Mouse (Mus musculus): ENCODE data around the gene Chchd2.

The Chchd2 gene

GRCm38 (mm10) chr5:129877731-129878455, 9.4 kb downstream of the Chchd2 start:
- no peak for DNase-seq

GRCm38 (mm10) chr5:129875098-129875497, 12.2 kb downstream of the Chchd2 start:
- DNase-seq, result no peak

DNA sequence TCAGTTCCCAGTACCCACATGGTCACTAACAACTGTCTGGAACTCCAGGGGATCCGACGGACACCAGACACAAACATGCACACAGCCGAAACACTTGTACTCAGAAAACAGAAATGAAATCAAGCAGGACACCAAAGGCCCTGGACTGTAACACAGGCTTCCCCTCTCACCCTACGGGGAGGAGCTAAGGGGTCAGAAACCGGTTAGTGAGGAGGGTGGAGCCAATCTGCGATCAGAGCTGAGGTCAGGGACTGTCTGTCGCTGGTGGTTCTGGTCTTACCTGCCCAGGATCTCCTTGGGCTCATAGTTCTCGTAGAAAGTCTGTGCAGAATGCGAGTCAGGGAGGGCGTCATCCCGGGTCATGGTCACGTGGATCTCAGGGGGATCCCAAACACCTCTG, 13.3 kb downstream of the Chchd2 start:
- no peak for DNase-seq

DNA sequence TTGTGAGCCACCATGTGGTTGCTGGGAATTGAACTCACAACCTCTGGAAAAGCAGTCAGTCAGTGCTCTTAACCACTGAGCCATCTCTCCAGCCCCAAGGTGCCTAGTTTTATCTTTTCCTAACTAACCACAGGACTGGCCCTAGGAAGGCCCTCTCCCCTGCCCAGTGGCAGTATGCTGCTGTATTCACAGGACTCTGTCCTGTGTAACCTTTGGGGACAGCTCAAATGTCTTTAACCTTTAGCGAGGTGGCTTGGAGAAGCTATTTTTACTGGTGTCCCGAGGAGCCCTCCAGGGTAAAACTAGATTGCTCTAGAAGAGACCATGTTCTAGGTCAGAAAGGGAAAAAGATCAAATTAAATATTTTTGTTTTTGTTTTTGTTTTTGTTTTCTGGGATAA, 16.0 kb downstream of the Chchd2 start:
- DNase-seq, result no peak

GRCm38 (mm10) chr5:129869238-129869995, 17.9 kb downstream of the Chchd2 start:
- DNase-seq, result no peak

DNA sequence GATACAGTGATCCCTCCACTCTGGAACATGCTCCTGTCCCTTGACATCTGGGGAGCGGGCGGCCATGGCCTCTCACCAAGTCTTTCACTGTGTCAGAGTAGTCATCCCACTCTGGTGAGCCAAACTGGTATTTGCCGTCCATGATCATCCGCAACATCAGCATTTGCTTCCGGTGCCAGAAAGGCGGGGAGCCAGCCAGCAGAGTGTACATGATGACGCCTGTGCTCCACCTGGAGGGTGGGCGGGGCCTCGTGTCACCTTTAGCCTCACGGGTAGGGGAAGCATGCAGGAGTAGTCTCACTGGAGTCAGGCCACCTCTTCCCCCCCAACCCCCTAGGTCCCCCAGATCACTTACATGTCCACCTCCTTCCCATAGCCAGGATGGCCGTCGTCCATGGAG, 21.4 kb downstream of the Chchd2 start:
- DNase-seq, result no peak

DNA sequence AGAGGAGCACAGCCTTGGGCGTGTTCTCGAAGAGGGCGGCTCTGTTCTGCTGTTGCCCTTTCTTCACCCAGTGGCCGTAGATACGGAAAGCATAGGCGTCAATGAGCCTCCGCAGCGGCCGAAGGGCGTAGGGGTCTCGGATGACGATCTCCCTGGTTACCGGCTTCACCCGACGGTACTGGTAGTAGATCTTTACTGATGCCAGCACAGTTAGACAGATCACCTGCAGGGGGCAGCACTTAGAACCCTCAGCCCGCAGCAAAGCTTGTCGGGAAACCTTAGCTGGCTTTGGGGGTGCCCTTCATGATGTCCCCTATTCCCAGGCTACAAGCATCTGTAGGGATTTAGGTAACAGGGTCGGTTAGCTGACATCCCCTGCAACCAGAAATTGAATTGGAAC, 22.8 kb downstream of the Chchd2 start:
- DNase-seq, result peak; percentile 57

GRCm38 (mm10) chr5:129862325-129862724, 24.9 kb downstream of the Chchd2 start:
- no peak for DNase-seq

GRCm38 (mm10) chr5:129856414-129856813, 30.9 kb downstream of the Chchd2 start:
- DNase-seq, result no peak

DNA sequence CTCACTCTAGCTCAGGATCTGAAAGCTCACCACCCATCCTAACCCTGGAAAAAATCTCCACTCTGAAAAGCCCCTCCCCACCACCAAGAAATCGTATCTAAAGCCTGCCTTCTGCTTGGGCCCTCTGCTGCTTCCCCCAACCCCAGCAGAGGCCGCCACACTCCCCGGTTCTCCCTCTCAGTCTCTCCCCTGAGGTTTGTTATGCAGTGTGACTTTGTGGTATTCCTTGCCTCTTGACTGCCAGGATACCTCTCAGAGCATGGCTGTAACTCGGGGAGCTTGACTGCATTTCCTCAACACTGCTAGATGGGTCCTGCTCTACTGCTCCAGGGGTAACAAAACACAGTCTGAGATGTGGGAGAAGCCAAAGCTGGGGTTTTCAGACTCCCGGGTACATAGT, 32.1 kb downstream of the Chchd2 start:
- DNase-seq, result no peak

DNA sequence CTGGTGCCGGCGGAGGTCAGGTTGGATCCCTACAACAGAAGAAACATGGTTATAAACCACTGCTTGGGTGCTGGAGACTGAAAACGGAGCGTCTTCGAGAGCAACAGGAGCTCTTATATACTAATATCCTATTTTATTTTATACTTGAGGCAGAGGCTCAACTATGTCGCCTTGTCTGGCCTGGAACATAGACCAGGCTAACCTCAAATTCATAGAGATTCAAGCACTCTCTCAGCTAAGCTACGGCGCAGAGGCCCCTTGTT, 39.8 kb downstream of the Chchd2 start:
- DNase-seq, result no peak

- DNase-seq, result peak; percentile 97
Observed at GRCm38 (mm10) chr5:129846752-129847557, 40.3 kb downstream of the Chchd2 start, which contains the start of gene Sumf2. Gene Sumf2, plus strand, starts transcription at chr5:129846986.

- no peak for DNase-seq
Observed at GRCm38 (mm10) chr5:129844848-129845247, 42.4 kb downstream of the Chchd2 start.
